Mouse (Mus musculus): Measurements from ENCODE around the gene Crybb1.
A peak's percentile ranks its signal among the peaks of the same experiment; 100 is the strongest.

Crybb1 gene

GRCm38 (mm10) chr5:112237866-112238570, 17.6 kb upstream of the Crybb1 start:
- DNase-seq = no peak

GRCm38 (mm10) chr5:112238781-112239482, 16.7 kb upstream of the Crybb1 start:
- no peak for DNase-seq

GRCm38 (mm10) chr5:112240761-112241160, 14.9 kb upstream of the Crybb1 start:
- peak; percentile 92 for DNase-seq

GRCm38 (mm10) chr5:112241849-112242248, 13.8 kb upstream of the Crybb1 start:
- DNase-seq = no peak

GRCm38 (mm10) chr5:112242361-112242778, 13.2 kb upstream of the Crybb1 start:
- no peak for DNase-seq

- no peak for DNase-seq
These were observed 12.6 kb upstream of the Crybb1 start for GRCm38 (mm10) chr5:112243041-112243440.

- no peak for DNase-seq
These were observed 11.9 kb upstream of the Crybb1 start for GRCm38 (mm10) chr5:112243539-112244274.

GRCm38 (mm10) chr5:112244275-112244562, 11.4 kb upstream of the Crybb1 start:
- no peak for DNase-seq

GRCm38 (mm10) chr5:112244890-112245615, 10.6 kb upstream of the Crybb1 start:
- no peak for DNase-seq

GRCm38 (mm10) chr5:112247399-112247798, 8.2 kb upstream of the Crybb1 start:
- DNase-seq = no peak

- DNase-seq = no peak
These were observed 6.5 kb upstream of the Crybb1 start for GRCm38 (mm10) chr5:112249106-112249505.

- DNase-seq = no peak
These were observed 3.2 kb upstream of the Crybb1 start, which contains the start of gene Cryba4 for GRCm38 (mm10) chr5:112252400-112252799. Cryba4 (minus strand) TSS chr5:112252518.

- DNase-seq = no peak
These were observed 2.4 kb upstream of the Crybb1 start for GRCm38 (mm10) chr5:112253169-112253568.

GRCm38 (mm10) chr5:112254282-112254806, 1.3 kb upstream of the Crybb1 start:
- peak; percentile 66 for DNase-seq

GRCm38 (mm10) chr5:112256457-112256856, 842 bp downstream of the Crybb1 start:
- DNase-seq = no peak

GRCm38 (mm10) chr5:112257896-112258295, 2.3 kb downstream of the Crybb1 start:
- DNase-seq = no peak

GRCm38 (mm10) chr5:112259862-112260650, 4.4 kb downstream of the Crybb1 start:
- no peak for DNase-seq

GRCm38 (mm10) chr5:112260818-112261217, 5.2 kb downstream of the Crybb1 start:
- no peak for DNase-seq

- DNase-seq = no peak
These were observed 8.5 kb downstream of the Crybb1 start for GRCm38 (mm10) chr5:112264099-112264498.

- no peak for DNase-seq
These were observed 9.5 kb downstream of the Crybb1 start for GRCm38 (mm10) chr5:112265110-112265509.

GRCm38 (mm10) chr5:112265515-112265914, 9.9 kb downstream of the Crybb1 start:
- no peak for DNase-seq
